Mouse (Mus musculus) lung, adult 2 months (tissue): ENCODE results near the gene Bloc1s2. TPM values are rescaled to one million over a fixed set of nuclear protein-coding genes. Genes with fewer than 3 reads are reported as not detected.
A peak's percentile ranks its signal among the peaks of the same experiment; 100 is the strongest.

ENCODE experiments used
- DNase-seq: peaks from one replicate; pipeline ENCODE4 v3.0.0; 2022
- H3K4me1 ChIP-seq: fragments of 200-500 bp; 2 replicates; pipeline ENCODE4 v1.6.1; 2011; ENCODE audit warnings: low read length; ENCODE audit not compliant: control insufficient read depth, insufficient read depth
- H3K4me3 ChIP-seq: fragments of 200-500 bp; replicated peaks from 2 replicates; pipeline ENCODE3; 2011; ENCODE audit warnings: low read depth, mild to moderate bottlenecking, control low read depth, low read length; ENCODE audit errors: extremely low read depth
- CTCF ChIP-seq: fragments of 200-500 bp; IDR thresholded peaks from 2 replicates; pipeline ENCODE4 v1.5.1; 2011; ENCODE audit warnings: mild to moderate bottlenecking, low read length, control low read depth; ENCODE audit not compliant: insufficient read depth
- POLR2A ChIP-seq: fragments of 200-500 bp; IDR thresholded peaks from 2 replicates; pipeline ENCODE4 v1.6.1; 2011; ENCODE audit warnings: low read depth, mild to moderate bottlenecking, control low read depth, low read length, borderline replicate concordance; ENCODE audit errors: extremely low read depth
- WGBS: fragments of 180-500 bp; shearing (Covaris S2); methylation state at CpG from one replicate; pipeline ENCODE4 v1.1.7; 2018; 5-methylcytosine and 5-hydroxymethylcytosine counted together
- polyA plus RNA-seq: library from polyadenylated mRNA; depleted of rRNA; stranded (reverse); fragments of >200 nt; gene quantifications from 2 replicates; pipeline ENCODE4 v1.2.3, GENCODE M21; 2012; rRNA removed

The Bloc1s2 gene
- 15.5 and 19.7 TPM in 2 replicates for polyA plus RNA-seq

- DNase-seq, result peak; percentile 87
- peak within 1 kb of the TSS; percentile 87 for H3K4me3 ChIP-seq
- TF ChIP-seq CTCF (no peak), POLR2A (peak; percentile 59; the same call in 1 of the 2 replicates)
- WGBS, result 2% methylated on average over 46 of the region's 46 CpGs
- peaks cover 2% of the 10 kb centered on the region; the same call in 1 of the 2 replicates for H3K4me1 ChIP-seq
Measured at GRCm38 (mm10) chr19:44145702-44146567, at the start of gene Bloc1s2. Gene Bloc1s2, minus strand, starts transcription at chr19:44146446.

- peak; percentile 57 for DNase-seq
- 19% methylated on average over 7 of the region's 7 CpGs for WGBS
- H3K4me1 ChIP-seq, result no peaks in the 10 kb centered on the region
- no peak overlapping the region for H3K4me3 ChIP-seq
- TF ChIP-seq POLR2A (no peak), CTCF (peak; percentile 83)
Measured at GRCm38 (mm10) chr19:44195138-44195537, 48.9 kb upstream of the Bloc1s2 start.

GRCm38 (mm10) chr19:44193906-44194305 lies 47.7 kb upstream of the Bloc1s2 start:
- Histone ChIP-seq H3K4me1 (no peaks in the 10 kb centered on the region), H3K4me3 (no peak overlapping the region)
- DNase-seq, result peak; percentile 33
- WGBS, result 35% methylated on average over 7 of the region's 7 CpGs
- TF ChIP-seq CTCF (no peak), POLR2A (no peak)

GRCm38 (mm10) chr19:44192342-44192741 lies 46.1 kb upstream of the Bloc1s2 start, which contains the start of gene Pkd2l1:
Gene Pkd2l1, minus strand, starts transcription at chr19:44192442.
- DNase-seq, result no peak
- Histone ChIP-seq H3K4me3 (no peak within 1 kb of the TSS), H3K4me1 (no peaks in the 10 kb centered on the region)
- 34% methylated on average over 3 of the region's 3 CpGs for WGBS
- no peak for TF ChIP-seq POLR2A
- TF ChIP-seq CTCF, result no peak

GRCm38 (mm10) chr19:44189056-44189455 lies 42.8 kb upstream of the Bloc1s2 start:
- no peak for TF ChIP-seq POLR2A
- TF ChIP-seq CTCF, result no peak
- 72% methylated on average over 4 of the region's 4 CpGs for whole genome bisulfite sequencing
- no peaks in the 10 kb centered on the region for H3K4me1 ChIP-seq
- no peak overlapping the region for H3K4me3 ChIP-seq
- no peak for DNase-seq

GRCm38 (mm10) chr19:44183968-44184367 lies 37.7 kb upstream of the Bloc1s2 start:
- DNase-seq, result no peak
- no peaks in the 10 kb centered on the region for H3K4me1 ChIP-seq
- 61% methylated on average over 3 of the region's 3 CpGs for WGBS
- no peak overlapping the region for H3K4me3 ChIP-seq
- TF ChIP-seq CTCF (no peak), POLR2A (no peak)

GRCm38 (mm10) chr19:44180502-44180901 lies 34.3 kb upstream of the Bloc1s2 start:
- TF ChIP-seq CTCF (no peak), POLR2A (no peak)
- 50% methylated on average over 1 of the region's 1 CpGs for WGBS
- no peaks in the 10 kb centered on the region for H3K4me1 ChIP-seq
- no peak for DNase-seq
- H3K4me3 ChIP-seq, result no peak overlapping the region

- TF ChIP-seq POLR2A (no peak), CTCF (no peak)
- no peak for DNase-seq
- Histone ChIP-seq H3K4me1 (no peaks in the 10 kb centered on the region), H3K4me3 (no peak overlapping the region)
- 64% methylated on average over 3 of the region's 3 CpGs for WGBS
Measured at GRCm38 (mm10) chr19:44176741-44177140, 30.5 kb upstream of the Bloc1s2 start.

GRCm38 (mm10) chr19:44174835-44175234 lies 28.6 kb upstream of the Bloc1s2 start:
- Histone ChIP-seq H3K4me1 (no peaks in the 10 kb centered on the region), H3K4me3 (no peak overlapping the region)
- WGBS, result 49% methylated on average over 8 of the region's 8 CpGs
- TF ChIP-seq CTCF, result no peak
- no peak for TF ChIP-seq POLR2A
- no peak for DNase-seq

GRCm38 (mm10) chr19:44161515-44161914 lies 15.3 kb upstream of the Bloc1s2 start:
- 7% methylated on average over 3 of the region's 3 CpGs for WGBS
- H3K4me3 ChIP-seq, result no peak overlapping the region
- H3K4me1 ChIP-seq, result no peaks in the 10 kb centered on the region
- DNase-seq, result no peak
- TF ChIP-seq POLR2A (no peak), CTCF (no peak)
